Mouse (Mus musculus): Measurements from ENCODE around the gene Teddm1a.

DNA sequence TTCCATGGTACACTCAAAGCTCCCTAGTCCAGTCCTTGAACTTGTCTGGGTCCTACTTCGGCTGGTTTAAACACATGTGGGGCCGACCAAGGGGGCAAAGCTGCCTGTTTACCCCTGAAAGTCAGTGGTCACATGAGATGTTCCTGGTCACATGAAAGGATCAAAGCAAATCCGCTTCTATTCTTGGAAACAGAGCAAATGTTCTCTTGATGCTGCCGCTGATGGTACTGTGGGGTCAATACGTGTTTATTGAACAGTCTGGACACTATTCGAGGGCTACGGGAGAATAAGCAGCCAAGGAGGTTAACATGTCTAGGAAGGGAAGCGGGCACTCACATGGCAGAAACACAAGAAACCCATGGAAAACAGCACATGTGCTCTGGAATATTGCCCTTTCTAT lies 5.7 kb downstream of the Teddm1a start:
- TF ChIP-seq CHD2 (IDR thresholded peaks at IDR 0.05; ENCODE audit: low read depth, low read length) (no peak), MAFK (IDR thresholded peaks at IDR 0.05; ENCODE audit: insufficient read depth, low read depth, low read length) (no peak)

All from ES-E14 (cell line).